Mouse (Mus musculus) spleen, adult 2 months (tissue): Measurements from ENCODE around the gene Tmem100.

Experiments
- CTCF ChIP-seq: fragments of 200-500 bp; IDR thresholded peaks from 2 replicates; pipeline ENCODE4 v1.5.1; 2011; ENCODE audit warnings: mild to moderate bottlenecking, inconsistent platforms; ENCODE audit not compliant: insufficient read depth, insufficient read length, insufficient replicate concordance; ENCODE audit errors: extremely low read depth
- POLR2A ChIP-seq: fragments of 200-500 bp; IDR thresholded peaks from 2 replicates; pipeline ENCODE4 v1.6.1; 2011; ENCODE audit warnings: low read depth, low read length, inconsistent platforms

GRCm38 (mm10) chr11:89998996-89999770 lies 31.0 kb upstream of the Tmem100 start:
- no peak for TF ChIP-seq POLR2A
- TF ChIP-seq CTCF: no peak
